Mouse (Mus musculus) thymus, postnatal 36 days (tissue): Measurements from ENCODE around the gene Tmem237.

Experiments
- DNase-seq, 2 experiments: peaks; one replicate each; pipeline ENCODE4 v3.0.0; 2022; ENCODE audit warnings: mixed read lengths in 2 of 2

Tmem237 gene

DNA sequence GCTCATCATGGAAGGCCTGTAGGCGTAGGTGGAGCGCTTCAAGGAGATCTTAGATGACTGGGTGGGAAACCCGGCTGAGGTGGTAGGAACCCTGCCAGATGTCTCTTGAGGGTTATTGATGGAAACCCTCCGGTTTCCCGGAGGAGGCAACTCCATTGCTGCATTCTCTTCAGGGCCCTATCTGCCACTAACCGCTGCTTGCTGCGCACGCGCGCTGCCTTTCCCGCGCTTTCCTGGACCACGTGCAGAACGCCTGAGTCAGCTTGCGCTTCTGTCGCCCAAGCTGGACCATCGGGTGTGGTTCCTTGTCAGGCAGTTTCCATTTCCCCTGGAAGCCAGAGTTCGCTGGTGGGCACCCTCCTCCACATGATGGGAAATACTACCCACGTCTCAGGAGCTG, 25.5 kb downstream of the Tmem237 start, which contains the start of gene C2cd6:
C2cd6 (minus strand) TSS at position 196 of the 400 bp plus-strand sequence.
- no peak for DNase-seq

GRCm38 (mm10) chr1:59070867-59071266, 49.3 kb downstream of the Tmem237 start:
- peak; percentile 42 to 50 for DNase-seq

DNA sequence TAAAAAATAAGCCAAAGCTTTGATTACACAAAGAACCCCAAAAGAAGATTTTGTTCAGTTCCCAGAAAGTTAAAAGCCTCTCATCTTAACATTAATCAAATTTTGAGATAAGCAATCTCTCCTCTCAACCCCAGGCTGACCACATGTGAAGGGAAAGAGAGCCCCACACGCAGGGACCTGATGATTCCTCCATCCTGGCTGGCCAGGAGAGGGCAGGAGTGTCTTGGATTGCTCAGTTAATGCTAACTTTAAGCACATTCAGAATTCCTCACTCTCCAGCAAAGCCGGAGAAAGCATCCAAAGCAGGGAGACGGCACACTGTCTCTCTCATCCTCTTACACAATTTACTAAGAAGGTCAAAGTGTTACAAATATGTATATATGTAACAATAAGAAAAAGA, 52.2 kb downstream of the Tmem237 start:
- no peak for DNase-seq

DNA sequence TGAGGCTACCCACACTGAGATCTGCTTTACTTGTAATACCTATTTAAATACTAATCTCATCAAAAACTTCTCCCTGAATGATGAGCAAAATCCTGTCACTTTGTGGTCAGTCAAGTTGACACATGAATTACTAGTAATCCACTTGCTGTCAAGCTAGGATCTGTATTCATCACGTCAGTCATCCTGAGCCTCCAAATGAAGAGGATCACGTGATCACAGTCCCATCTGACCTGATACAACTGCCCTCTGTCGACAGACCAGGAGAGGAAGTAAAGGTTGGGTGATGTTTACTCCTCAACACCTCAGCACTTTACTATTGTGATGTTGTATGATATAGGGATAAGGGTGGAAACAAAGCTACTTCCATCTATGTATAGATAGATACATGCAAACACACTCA, 56.5 kb downstream of the Tmem237 start:
- DNase-seq = no peak

DNA sequence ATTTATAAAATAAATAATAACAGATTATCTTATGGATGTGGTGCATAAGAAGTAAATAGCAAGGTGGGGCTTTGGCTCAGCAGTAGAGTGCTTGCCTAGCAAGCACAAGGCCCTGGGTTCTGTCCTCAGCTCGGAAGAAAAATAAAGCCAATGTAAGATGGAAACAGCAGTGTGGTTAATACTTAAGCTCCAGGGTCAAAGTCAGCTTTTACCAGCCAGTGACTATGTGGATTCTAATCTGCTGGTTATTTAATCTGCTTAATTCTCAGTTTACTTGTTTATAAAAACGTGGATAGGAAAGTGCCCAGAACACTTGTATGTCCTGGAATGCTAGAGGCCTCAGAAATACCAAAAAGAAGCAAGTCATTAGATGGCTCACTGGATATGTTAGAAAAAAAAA, 63.3 kb downstream of the Tmem237 start:
- DNase-seq = no peak

- DNase-seq = no peak
Measured at GRCm38 (mm10) chr1:59051306-59051705, 68.9 kb downstream of the Tmem237 start.
